Mouse (Mus musculus): Measurements from ENCODE around the gene Fem1a. TPM values are rescaled to one million over a fixed set of nuclear protein-coding genes. Genes with fewer than 3 reads are reported as not detected.

Fem1a gene
- total RNA-seq, 2 experiments from 2014 or later: 30.5 to 33.5 TPM

GRCm38 (mm10) chr17:56276643-56277566 is 20.3 kb downstream of the Fem1a start, which contains the start of gene Ticam1:
Gene Ticam1 (minus strand): TSS chr17:56276786.
- DNase-seq (ENCODE audit: low spot score in 2 of 2): peak; percentile 75 to 80

GRCm38 (mm10) chr17:56277567-56277893 is 20.9 kb downstream of the Fem1a start:
- no peak for DNase-seq (ENCODE audit: low spot score in 2 of 2)

GRCm38 (mm10) chr17:56278340-56278739 is 21.7 kb downstream of the Fem1a start:
- DNase-seq (ENCODE audit: low spot score in 2 of 2): no peak

GRCm38 (mm10) chr17:56279481-56280155 is 23.0 kb downstream of the Fem1a start:
- DNase-seq (ENCODE audit: low spot score in 2 of 2): no peak

- DNase-seq (ENCODE audit: low spot score in 2 of 2): no peak
Measured at GRCm38 (mm10) chr17:56281193-56281592, 24.6 kb downstream of the Fem1a start.

- DNase-seq (ENCODE audit: low spot score in 2 of 2): no peak
Measured at GRCm38 (mm10) chr17:56282802-56283201, 26.2 kb downstream of the Fem1a start.

- DNase-seq (ENCODE audit: low spot score in 2 of 2): no peak
Measured at GRCm38 (mm10) chr17:56283316-56283715, 26.7 kb downstream of the Fem1a start.

GRCm38 (mm10) chr17:56285995-56286394 is 29.4 kb downstream of the Fem1a start:
- DNase-seq (ENCODE audit: low spot score in 2 of 2): no peak

GRCm38 (mm10) chr17:56287830-56288229 is 31.2 kb downstream of the Fem1a start:
- DNase-seq (ENCODE audit: low spot score in 2 of 2): peak in 1 of 2 experiments; percentile 50

- DNase-seq (ENCODE audit: low spot score in 2 of 2): no peak
Measured at GRCm38 (mm10) chr17:56288866-56289265, 32.3 kb downstream of the Fem1a start.

GRCm38 (mm10) chr17:56289371-56290331 is 33.0 kb downstream of the Fem1a start:
- DNase-seq (ENCODE audit: low spot score in 2 of 2): no peak

- peak; percentile 92 for DNase-seq (ENCODE audit: low spot score in 2 of 2)
Measured at GRCm38 (mm10) chr17:56290388-56291170, 34.0 kb downstream of the Fem1a start.

- DNase-seq (ENCODE audit: low spot score in 2 of 2): peak; percentile 76 to 80
Measured at GRCm38 (mm10) chr17:56291171-56291511, 34.5 kb downstream of the Fem1a start.

GRCm38 (mm10) chr17:56291826-56292475 is 35.3 kb downstream of the Fem1a start:
- DNase-seq (ENCODE audit: low spot score in 2 of 2): no peak

GRCm38 (mm10) chr17:56292531-56293222 is 36.1 kb downstream of the Fem1a start, which contains the start of gene Plin3:
Gene Plin3 (minus strand): TSS chr17:56292873.
- no peak for DNase-seq (ENCODE audit: low spot score in 2 of 2)

- DNase-seq (ENCODE audit: low spot score in 2 of 2): no peak
Measured at GRCm38 (mm10) chr17:56293291-56293690, 36.7 kb downstream of the Fem1a start.

- DNase-seq (ENCODE audit: low spot score in 2 of 2): no peak
Measured at GRCm38 (mm10) chr17:56294241-56294640, 37.6 kb downstream of the Fem1a start.

GRCm38 (mm10) chr17:56296201-56296600 is 39.6 kb downstream of the Fem1a start:
- no peak for DNase-seq (ENCODE audit: low spot score in 2 of 2)

- DNase-seq (ENCODE audit: low spot score in 2 of 2): no peak
Measured at GRCm38 (mm10) chr17:56298238-56298637, 41.6 kb downstream of the Fem1a start.
